Mouse (Mus musculus): Measurements from ENCODE around the gene Mbl2.
"Not testable (repeated sequence)": the region's sequence is repeated elsewhere in the genome, so short reads cannot be mapped to it uniquely, and the experiment has no call there.

Mbl2 gene

GRCm38 (mm10) chr19:30232691-30233090 is at the start of gene Mbl2:
Gene Mbl2 (plus strand): TSS chr19:30232942.
- no peak for DNase-seq (ENCODE audit: low spot score in 2 of 2)

DNA sequence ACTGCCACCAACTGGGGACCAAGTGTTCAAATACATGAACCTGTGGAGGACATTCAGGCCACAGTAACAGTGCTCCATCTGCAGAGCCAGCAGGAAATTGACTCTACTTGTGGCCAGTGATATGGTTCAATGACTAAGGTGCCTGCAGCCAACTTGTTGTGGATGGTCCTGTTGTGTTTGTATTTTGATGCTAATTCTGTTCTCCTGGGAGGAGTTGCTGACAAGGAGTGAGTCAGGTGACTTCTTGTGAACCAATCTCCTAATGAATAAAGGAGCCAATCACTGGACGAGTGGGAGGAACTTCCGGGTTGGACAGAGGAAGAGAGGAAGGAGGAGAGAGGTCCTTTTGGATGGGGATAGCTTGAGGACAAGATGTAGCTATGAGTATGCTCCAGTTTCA is 47.2 kb upstream of the Mbl2 start:
- DNase-seq (ENCODE audit: low spot score in 2 of 2): no peak

- DNase-seq (ENCODE audit: low spot score in 2 of 2): no peak
Measured at GRCm38 (mm10) chr19:30187232-30187631, 45.5 kb upstream of the Mbl2 start.

DNA sequence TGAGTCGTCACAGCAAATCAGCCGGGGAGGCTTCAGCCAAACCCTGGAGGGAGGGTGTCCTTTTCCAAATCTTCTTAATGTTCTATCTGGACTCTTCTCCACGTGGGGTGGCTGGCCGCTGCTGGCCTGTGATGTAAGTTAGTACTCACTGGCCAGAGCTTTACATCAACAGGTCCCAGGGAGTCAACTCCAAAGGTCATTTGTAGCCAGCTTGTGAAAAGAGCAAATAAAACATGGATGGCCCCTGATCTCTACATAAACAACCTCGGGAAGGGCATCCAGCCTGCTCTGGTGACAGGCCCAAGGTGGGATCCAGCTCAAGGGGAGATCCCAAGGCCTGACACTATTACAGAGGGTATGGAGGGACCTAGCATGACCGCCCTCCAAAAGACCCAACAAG is 37.7 kb upstream of the Mbl2 start:
- no peak for DNase-seq (ENCODE audit: low spot score in 2 of 2)

DNA sequence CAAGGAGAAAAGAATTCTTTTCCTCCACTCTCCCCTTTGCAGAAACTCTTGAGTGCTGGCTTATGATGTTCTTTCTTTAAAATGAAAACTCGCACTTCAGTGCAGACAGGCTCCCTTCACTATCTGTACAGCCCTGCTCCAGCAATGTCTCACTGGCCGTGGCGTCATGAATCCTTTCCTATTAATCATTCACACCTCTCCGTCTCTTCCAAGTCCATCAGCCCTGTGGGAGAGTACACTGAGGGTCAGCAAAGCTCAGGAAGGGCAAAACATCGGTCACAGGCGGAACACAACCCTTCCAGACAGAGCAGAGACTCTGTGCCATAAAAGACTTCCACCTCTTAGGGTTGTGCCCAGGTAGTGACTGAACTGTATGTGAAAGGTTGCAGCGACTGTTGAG is 30.6 kb upstream of the Mbl2 start:
- DNase-seq (ENCODE audit: low spot score in 2 of 2): no peak

DNA sequence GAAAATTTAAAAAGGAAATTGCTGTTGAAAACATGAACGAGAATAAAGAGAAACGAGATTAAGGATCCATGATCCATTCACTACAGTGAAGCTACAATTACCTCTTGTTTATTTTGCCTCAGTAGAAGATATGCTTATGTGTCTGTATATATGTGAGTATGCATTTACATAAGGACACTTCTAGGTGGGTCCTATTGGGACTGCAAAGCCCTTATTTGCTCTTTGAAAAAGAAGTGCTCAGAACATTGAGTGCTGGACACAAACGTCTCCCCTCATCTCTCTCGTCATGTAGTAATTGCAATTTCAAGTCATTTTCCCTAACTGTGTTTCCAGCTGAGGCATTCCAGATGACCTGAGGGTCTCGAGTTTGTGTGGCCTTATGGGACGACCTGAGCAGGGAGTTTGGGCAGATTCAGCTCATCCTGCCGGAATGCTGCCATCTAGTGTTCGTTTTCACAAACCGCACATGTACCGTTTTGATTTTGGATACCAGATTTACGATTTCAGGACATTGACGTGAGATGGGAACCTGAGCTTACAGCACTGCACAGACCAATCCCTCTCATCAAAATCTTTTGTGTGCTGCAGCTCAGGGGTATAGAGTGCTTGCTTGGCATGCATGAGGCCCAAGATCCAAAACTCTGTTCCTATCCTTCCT is 27.5 kb upstream of the Mbl2 start:
- peak; percentile 22 to 46 for DNase-seq (ENCODE audit: low spot score in 2 of 2)

DNA sequence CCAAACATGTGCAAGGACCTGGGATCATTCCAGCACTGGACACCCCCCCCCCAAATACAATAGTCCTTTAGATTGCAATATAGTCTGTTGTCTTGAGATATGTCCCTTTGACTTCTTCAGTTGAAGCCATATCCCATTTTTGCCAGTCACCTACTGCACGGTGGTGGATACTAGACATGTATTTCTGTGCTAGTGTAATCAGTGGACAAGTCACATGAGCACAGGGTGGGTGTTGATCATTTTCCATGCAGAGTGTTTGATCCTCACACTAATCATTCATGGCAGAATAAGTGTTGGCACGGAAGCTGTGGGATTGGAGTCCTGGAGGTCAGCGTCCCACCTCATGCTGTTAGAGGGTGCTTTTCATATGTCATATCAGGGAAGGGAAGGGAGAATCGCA is 26.9 kb upstream of the Mbl2 start:
- no peak for DNase-seq (ENCODE audit: low spot score in 2 of 2)

DNA sequence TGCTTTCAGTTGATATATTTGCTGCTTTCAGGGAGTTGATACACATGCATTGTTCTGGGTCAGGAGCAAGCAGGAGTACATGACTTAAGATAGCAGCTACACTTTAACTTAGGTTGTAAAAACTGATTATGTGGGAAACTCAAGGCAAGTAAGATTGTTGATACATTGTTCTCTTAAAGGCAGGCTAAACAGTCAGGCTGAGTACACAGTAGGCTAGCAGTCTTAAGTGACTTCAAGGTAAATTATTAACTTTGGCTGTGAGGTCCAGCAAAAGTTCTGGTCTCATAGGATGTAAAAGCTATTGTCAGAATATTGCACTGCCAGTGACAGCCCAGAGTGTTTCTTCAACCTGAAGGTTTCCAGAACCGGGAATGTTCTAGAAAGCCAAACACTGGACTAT is 25.8 kb upstream of the Mbl2 start:
- DNase-seq (ENCODE audit: low spot score in 2 of 2): no peak

DNA sequence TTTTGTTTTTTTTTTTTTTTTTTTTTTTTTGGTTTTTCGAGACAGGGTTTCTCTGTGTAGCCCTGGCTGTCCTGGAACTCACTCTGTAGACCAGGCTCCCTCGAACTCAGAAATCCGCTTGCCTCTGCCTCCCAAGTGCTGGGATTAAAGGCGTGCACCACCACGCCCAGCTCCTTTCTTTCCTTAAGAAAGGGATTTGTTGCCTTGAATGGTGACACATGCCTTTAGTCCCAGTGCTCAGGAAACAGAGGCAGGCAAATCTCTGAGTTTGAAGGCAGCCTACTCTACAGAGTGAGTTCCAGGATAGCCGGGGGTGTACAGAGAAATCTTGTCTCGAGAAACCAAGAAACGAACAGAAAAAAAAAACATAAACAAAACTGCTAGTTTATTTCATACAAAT is 23.7 kb upstream of the Mbl2 start:
- not testable (repeated sequence) for DNase-seq (ENCODE audit: low spot score in 2 of 2)

DNA sequence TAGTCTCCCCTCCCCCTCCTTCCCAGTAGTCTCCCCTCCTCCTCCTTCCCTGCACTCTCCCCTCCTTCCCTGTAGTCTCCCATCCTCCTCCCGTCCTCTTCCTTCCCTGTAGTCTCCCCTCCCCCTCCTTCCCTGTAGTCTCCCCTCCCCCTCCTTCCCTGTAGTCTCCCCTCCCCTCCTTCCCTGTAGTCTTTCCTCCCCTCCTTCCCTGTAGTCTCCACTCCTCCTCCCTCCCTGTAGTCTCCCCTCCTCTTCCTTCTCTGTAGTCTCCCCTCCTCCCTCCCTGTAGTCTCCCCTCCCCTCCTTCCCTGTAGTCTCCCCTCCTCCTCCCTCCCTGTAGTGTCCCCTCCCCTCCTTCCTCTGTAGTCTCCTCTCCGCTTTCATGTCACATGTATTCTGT is 18.7 kb upstream of the Mbl2 start:
- no peak for DNase-seq (ENCODE audit: low spot score in 2 of 2)

GRCm38 (mm10) chr19:30215736-30216135 is 17.0 kb upstream of the Mbl2 start:
- DNase-seq (ENCODE audit: low spot score in 2 of 2): not testable (repeated sequence)

DNA sequence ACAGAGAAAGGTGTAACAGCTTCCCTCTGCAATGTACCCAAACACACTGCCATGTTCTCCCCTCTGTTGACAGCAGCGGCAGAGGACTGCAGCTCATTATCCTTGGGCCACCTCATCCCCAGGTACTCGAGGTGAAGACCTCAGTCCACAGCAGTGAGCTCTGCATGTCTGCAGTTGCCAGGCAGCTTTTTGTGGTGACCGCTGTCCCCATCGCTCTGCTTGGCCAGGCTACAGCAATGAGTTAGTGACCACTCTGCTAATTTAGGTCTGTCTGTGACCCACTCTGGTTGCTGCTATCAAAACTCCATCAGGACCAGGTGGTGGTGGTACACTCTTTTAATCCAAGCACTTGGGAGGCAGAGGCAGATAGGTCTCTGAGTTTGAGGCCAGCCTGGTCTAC is 16.6 kb upstream of the Mbl2 start:
- no peak for DNase-seq (ENCODE audit: low spot score in 2 of 2)

DNA sequence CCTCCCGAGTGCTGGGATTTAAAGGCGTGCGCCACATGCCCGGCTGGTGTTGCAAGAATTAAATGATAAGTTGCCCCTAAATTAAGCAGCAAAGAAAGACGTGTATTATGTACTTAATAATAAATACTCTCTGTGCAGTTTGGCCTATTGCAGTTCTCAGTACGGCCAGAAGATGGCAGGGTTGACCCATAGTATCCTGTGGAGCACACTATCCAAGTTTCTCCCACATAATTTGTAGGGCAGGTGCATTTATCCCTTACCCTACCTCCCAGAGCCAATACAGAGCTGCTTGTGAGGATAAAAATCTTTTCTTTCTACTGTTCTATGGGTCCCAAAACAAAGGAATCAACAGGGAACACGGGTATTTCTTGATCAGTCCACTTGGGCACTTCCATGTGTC is 15.4 kb upstream of the Mbl2 start:
- peak; percentile 75 for DNase-seq (ENCODE audit: low spot score in 2 of 2)

DNA sequence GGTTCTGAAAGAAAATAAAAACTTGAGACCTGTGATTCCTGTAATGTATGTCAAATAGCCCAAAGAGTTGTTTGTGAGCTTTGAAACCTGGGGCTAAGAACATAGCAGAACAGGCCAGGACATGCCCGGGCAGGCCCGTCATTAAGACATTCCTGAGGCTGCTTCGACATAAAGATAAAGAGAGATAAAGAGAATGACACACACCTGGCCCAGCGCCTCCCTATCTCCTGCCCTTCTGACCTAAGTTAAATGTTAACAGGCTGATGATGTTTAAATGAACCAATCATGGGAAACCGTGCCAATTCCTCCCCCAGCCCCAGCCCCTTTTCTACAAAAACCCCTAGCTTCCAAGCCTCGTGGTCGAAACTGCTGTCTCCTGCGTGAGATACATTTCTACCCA is 10.1 kb upstream of the Mbl2 start:
- DNase-seq (ENCODE audit: low spot score in 2 of 2): not testable (repeated sequence)

- no peak for DNase-seq (ENCODE audit: low spot score in 2 of 2)
Measured at GRCm38 (mm10) chr19:30229477-30229876, 3.3 kb upstream of the Mbl2 start.

DNA sequence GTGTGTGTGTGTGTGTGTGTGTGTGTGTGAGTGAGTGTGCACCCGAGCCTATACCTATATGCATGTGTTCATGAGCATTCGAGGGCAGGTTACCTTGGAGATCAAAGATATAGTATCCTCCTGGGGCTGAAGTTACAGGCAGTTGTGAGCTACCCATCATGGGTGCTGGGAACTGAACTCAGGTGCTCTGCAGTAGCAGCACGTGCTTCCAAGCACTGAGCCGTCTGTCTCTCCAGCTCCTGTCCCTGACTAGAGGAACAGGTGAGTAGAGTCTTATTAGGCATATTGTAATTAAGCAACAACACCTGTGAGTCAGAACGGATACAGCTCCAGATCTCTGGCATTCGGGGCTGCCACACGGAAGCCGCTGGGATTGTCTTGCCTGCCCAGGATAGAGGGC is 1.7 kb downstream of the Mbl2 start:
- DNase-seq (ENCODE audit: low spot score in 2 of 2): no peak

GRCm38 (mm10) chr19:30247359-30247758 is 14.6 kb downstream of the Mbl2 start:
- DNase-seq (ENCODE audit: low spot score in 2 of 2): no peak

DNA sequence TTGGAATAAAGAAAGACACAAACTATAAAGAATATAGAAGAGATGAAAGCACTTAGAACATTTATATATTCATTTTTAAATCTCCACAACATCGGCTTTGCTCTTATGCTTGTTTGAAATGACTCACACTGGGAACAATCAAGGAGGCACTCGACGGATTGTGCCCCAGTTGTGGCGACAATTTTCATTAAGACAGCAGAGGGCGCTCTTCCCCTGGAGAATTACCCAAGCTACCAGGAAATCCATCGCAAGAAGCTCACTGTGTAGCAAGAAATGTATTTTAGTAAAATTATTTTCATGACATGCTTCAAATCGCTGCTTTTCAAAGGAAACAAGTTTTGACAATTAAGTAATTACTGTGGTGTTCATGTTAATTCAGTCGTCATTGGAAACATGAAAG is 16.1 kb downstream of the Mbl2 start:
- peak; percentile 84 to 86 for DNase-seq (ENCODE audit: low spot score in 2 of 2)

DNA sequence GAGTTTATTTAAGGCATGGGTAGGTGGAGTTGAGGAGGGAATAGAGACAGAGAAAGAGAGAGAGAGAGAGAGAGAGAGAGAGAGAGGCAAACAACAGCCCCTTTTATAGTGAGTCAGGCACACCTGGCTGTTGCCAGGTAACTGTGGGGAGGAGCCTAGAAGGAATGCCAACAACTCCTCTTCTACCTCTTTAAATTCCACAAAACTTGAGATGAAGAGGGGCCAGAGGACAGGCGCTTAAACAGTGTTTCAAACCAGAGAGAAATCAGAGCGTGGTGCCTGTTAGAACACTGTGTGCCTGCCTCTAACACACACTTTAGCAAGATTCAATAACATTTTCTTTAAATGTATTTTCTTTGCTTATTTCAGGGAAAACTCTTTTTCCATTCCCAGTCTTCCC is 19.5 kb downstream of the Mbl2 start:
- no peak for DNase-seq (ENCODE audit: low spot score in 2 of 2)

DNA sequence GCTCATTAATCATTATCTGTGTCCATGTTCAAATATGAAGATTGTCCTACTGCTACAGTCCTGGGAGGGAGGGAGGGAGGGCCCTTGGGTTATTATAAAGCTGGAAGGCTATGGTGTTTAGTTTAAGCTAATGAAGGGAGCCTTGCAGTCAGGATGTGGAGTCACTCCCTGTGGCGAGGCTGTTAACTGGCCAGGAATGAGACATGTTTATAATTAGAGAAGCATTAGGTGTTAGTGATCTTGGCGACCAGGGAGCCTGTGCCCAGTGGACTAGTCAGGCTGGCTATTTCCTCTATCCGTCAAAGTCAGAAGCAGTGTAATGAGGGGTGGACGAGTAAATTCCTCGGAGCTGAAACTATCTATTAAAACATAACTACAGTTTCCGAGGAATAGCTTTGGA is 23.6 kb downstream of the Mbl2 start:
- no peak for DNase-seq (ENCODE audit: low spot score in 2 of 2)

DNA sequence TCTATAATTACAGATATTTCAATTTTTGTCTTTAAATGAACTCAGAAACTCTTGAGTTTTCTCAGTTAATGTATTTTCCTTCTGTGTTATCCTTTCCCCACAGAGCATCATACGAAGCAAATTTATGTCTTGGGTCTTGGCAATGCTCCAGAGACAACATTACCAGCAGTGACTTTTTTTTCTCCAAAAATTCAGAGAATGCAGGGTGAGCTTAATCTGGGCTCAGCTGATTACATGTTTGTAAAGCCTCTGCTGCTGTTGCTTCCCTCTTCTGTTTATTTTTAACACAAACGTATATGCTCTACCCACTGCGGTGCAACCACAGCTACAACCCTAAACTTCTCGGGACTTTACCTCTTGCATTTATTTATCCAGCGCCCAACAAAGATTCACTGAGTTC is 48.4 kb downstream of the Mbl2 start:
- DNase-seq (ENCODE audit: low spot score in 2 of 2): no peak

DNA sequence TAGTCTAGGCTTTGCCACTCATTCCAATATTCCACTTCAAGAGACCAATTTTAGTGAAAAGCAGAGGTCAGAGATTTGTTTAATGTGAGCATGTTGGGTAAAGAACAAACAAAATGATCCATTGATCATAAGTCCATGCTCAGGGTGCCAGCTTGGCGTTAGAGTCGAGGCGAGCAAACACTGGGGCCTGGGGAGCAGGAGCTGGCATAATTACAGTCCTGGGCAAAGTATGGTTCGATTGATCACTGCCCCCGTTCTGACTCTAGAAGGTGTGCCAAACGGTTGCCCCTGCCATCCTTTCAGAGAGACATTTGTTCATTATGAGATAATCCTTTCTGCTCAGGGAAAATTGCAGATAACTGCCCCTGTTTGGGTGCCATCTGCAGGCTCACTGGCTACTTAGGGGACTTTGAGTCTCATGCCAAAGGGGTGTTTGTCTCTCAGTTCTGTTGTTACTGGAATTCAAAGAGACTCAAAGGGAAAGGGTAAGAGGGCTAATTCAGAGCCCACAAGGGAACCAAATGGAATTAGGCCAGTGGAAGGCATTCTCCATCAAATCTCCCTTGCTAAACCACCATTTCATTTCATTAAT is 55.3 kb downstream of the Mbl2 start:
- DNase-seq (ENCODE audit: low spot score in 2 of 2): no peak

All from right cerebral cortex, adult 2 months (tissue).